Mouse (Mus musculus) right cerebral cortex, postnatal 36 days (tissue): Measurements from ENCODE around the gene Olfr520.
A peak's percentile ranks its signal among the peaks of the same experiment; 100 is the strongest.
"Not testable (repeated sequence)": the region's sequence is repeated elsewhere in the genome, so short reads cannot be mapped to it uniquely, and the experiment has no call there.

ENCODE experiments used
- DNase-seq, 2 experiments: peaks; one replicate each; pipeline ENCODE4 v3.0.0; 2022; ENCODE audit warnings: low spot score in 2 of 2, mixed read lengths in 1 of 2

Gene Olfr520

GRCm38 (mm10) chr7:99729973-99730372 lies at the start of gene Olfr520:
TSS of gene Olfr520 (plus strand) at chr7:99730273.
- DNase-seq: no peak

GRCm38 (mm10) chr7:99680771-99681170 lies 49.3 kb upstream of the Olfr520 start:
- no peak for DNase-seq

- DNase-seq: peak in 1 of 2 experiments; percentile 43
These were observed 46.0 kb upstream of the Olfr520 start for GRCm38 (mm10) chr7:99684086-99684485.

- DNase-seq: no peak
These were observed 39.3 kb upstream of the Olfr520 start for GRCm38 (mm10) chr7:99690819-99691218.

GRCm38 (mm10) chr7:99692396-99692795 lies 37.7 kb upstream of the Olfr520 start:
- no peak for DNase-seq

GRCm38 (mm10) chr7:99693387-99693786 lies 36.7 kb upstream of the Olfr520 start:
- DNase-seq: no peak

- no peak for DNase-seq
These were observed 36.1 kb upstream of the Olfr520 start for GRCm38 (mm10) chr7:99693976-99694375.

- DNase-seq: not testable (repeated sequence)
These were observed 35.6 kb upstream of the Olfr520 start for GRCm38 (mm10) chr7:99694424-99694823.

- DNase-seq: no peak
These were observed 34.5 kb upstream of the Olfr520 start for GRCm38 (mm10) chr7:99695471-99696057.

GRCm38 (mm10) chr7:99698576-99698975 lies 31.5 kb upstream of the Olfr520 start:
- DNase-seq: no peak

GRCm38 (mm10) chr7:99699106-99699505 lies 31.0 kb upstream of the Olfr520 start:
- DNase-seq: no peak

GRCm38 (mm10) chr7:99699709-99700151 lies 30.3 kb upstream of the Olfr520 start:
- DNase-seq: no peak

GRCm38 (mm10) chr7:99700641-99701040 lies 29.4 kb upstream of the Olfr520 start:
- DNase-seq: no peak

- DNase-seq: no peak
These were observed 27.9 kb upstream of the Olfr520 start for GRCm38 (mm10) chr7:99702201-99702600.

- no peak for DNase-seq
These were observed 25.1 kb upstream of the Olfr520 start for GRCm38 (mm10) chr7:99704736-99705519.

- DNase-seq: no peak
These were observed 23.6 kb upstream of the Olfr520 start for GRCm38 (mm10) chr7:99706341-99707037.

GRCm38 (mm10) chr7:99707038-99707595 lies 23.0 kb upstream of the Olfr520 start:
- DNase-seq: no peak

GRCm38 (mm10) chr7:99707671-99708070 lies 22.4 kb upstream of the Olfr520 start:
- DNase-seq: no peak

- DNase-seq: peak; percentile 72 to 83
These were observed 21.8 kb upstream of the Olfr520 start for GRCm38 (mm10) chr7:99708301-99708721.

- no peak for DNase-seq
These were observed 21.3 kb upstream of the Olfr520 start for GRCm38 (mm10) chr7:99708750-99709149.

- no peak for DNase-seq
These were observed 20.1 kb upstream of the Olfr520 start for GRCm38 (mm10) chr7:99709992-99710391.

GRCm38 (mm10) chr7:99710476-99710875 lies 19.6 kb upstream of the Olfr520 start:
- DNase-seq: no peak
